19 mouse cellular contexts compared by ENCODE assay signal in the genomic region with DNA sequence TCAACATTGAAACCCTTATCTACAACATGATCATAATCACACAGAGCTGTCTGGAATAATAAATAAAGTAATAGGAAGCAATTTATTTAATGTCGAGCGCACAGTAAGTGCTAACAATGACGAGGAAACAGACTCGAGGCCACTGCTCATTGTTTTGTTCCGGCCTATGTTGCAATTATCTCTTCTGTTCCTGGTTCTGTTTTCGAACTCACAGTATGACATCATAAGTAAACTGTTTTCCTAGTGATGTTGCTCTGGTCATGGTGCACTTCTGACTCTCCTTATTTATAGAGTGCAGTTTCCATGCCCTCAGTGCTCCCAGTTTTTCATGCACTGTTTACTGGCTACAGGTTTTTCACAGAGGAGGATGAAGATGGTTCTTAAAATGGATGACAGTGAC.
"Had no signal": no experiment of that assay in that cellular context is flagged by ENCODE, and none has a peak within 500 bp of the region (broad histone marks: within the 10 kb centered on the region; RNA-seq: fewer than 3 reads in every experiment).

No protein-coding gene starts in this region.

- H3K9me3 ChIP-seq: liver, embryonic 12.5 days; liver, embryonic 15.5 days; megakaryocyte, embryonic 14.5 days; neural tube, embryonic 12.5 days; neural tube, embryonic 15.5 days had no signal

- H3K9ac ChIP-seq: liver, embryonic 12.5 days; liver, embryonic 15.5 days; neural tube, embryonic 12.5 days; neural tube, embryonic 15.5 days had no signal

- H3K27ac ChIP-seq: kidney, postnatal 0 days; layer of hippocampus, adult 2 months; liver, embryonic 12.5 days; liver, embryonic 15.5 days; neural tube, embryonic 12.5 days; neural tube, embryonic 15.5 days had no signal

- H3K4me1 ChIP-seq: liver, embryonic 12.5 days; liver, embryonic 15.5 days; neural tube, embryonic 12.5 days; neural tube, embryonic 15.5 days had no signal

- DNase-seq: kidney, adult 2 months; kidney, postnatal 25 days; layer of hippocampus, adult 9-11 months; lung, adult 18-20 months; lung, postnatal 4 days; midbrain, embryonic 14.5 days; right cerebral cortex, adult 18-20 months; right cerebral cortex, postnatal 14 days; right cerebral cortex, postnatal 4 days; thymus, postnatal 25 days had no signal

- ATAC-seq: intestine, postnatal 0 days; liver, embryonic 12.5 days had no signal

- H3K36me3 ChIP-seq: liver, embryonic 12.5 days; liver, embryonic 15.5 days; neural tube, embryonic 12.5 days; neural tube, embryonic 15.5 days had no signal

- H3K4me2 ChIP-seq: liver, embryonic 12.5 days; liver, embryonic 15.5 days; midbrain, embryonic 11.5 days; neural tube, embryonic 12.5 days; neural tube, embryonic 15.5 days had no signal

- H3K4me3 ChIP-seq: layer of hippocampus, adult 2 months; liver, embryonic 12.5 days; liver, embryonic 15.5 days; megakaryocyte, embryonic 14.5 days; neural tube, embryonic 12.5 days; neural tube, embryonic 15.5 days had no signal

- H3K27me3 ChIP-seq: liver, embryonic 12.5 days; liver, embryonic 15.5 days; megakaryocyte, embryonic 14.5 days; neural tube, embryonic 12.5 days; neural tube, embryonic 15.5 days had no signal
